Mouse (Mus musculus): ENCODE data around the gene Apoa5. TPM values are rescaled to one million over a fixed set of nuclear protein-coding genes. Genes with fewer than 3 reads are reported as not detected.
A peak's percentile ranks its signal among the peaks of the same experiment; 100 is the strongest.

Gene Apoa5
- not detected for total RNA-seq (2021)
- long read RNA-seq, experiment 1 = 0 reads
- long read RNA-seq, experiment 2 = 0 reads

- intact Hi-C loops (cut with DNase I) = no loop called here
- no peak for DNase-seq
Measured at GRCm38 (mm10) chr9:46268343-46268873, at the start of gene Apoa5. Apoa5 (plus strand) TSS chr9:46268633.

DNA sequence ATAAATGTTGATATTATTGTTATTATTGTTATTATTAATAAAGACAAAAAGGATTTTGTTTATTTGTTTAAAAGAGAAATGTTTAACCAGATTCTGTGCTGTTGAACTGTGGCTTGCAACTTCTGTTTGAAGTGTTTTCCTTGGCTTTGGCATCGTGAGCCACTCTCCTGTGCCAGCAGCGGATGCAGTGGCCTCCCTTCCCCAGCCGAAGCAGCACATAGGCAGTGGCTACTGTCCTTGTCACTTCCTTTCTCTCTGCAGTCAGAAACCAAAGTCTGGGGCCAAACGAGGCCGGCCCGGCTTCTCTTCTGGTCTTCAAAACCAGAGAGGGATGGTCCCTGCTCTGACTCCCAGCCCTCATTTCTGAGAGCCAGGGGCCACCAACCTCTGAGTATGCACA, 45.3 kb upstream of the Apoa5 start:
- peak in 1 of 2 experiments; percentile 29 for DNase-seq
- intact Hi-C loops (cut with DNase I) = no loop called here

DNA sequence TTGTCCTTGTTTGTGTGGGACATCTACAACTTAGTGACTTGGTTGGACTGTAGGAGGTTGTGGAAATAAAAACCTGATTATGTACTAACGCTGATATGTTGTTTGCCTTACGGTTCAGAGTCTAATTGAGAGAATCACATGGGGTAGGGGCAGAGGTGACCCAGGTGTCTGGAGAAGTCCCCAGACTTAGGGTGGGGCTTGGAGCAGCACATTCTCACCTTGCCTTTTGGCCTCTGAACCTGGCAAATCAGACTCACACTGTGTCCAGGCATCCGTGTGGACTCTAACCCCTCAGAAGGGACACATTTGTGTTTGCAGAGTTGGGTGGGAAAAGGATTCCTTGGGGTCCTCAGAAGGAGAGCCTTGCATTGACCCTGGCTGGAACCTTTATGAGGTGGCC, 44.3 kb upstream of the Apoa5 start:
- intact Hi-C loops (cut with DNase I) = no loop called here
- no peak for DNase-seq

- DNase-seq = no peak
- intact Hi-C loops (cut with DNase I) = no loop called here
Measured at GRCm38 (mm10) chr9:46224945-46225660, 43.3 kb upstream of the Apoa5 start.

GRCm38 (mm10) chr9:46227064-46227614, 41.3 kb upstream of the Apoa5 start:
- intact Hi-C loops (cut with DNase I) = no loop called here
- no peak for DNase-seq

DNA sequence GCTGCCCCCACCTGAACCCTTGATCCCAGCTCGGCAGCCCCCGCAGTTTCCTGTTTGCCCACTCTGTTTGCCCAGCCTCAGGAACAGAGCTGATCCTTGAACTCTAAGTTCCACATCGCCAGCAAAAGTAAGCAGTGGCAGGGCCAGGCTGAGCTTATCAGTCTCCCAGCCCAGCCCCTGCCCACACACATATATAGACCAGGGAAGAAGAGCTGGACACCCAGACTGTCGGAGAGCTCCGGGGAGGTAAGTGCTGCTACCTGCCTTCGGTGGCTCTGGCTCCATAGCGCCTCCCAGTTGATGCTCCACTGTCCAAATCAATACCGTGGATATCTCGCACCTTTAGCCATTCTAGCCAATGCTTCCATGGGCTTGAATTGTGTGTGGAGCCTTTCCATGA, 39.9 kb upstream of the Apoa5 start, which contains the start of gene Apoa1:
Apoa1 (plus strand) TSS at position 90 of the 400 bp plus-strand sequence.
- intact Hi-C loops (cut with DNase I) = no loop called here

DNA sequence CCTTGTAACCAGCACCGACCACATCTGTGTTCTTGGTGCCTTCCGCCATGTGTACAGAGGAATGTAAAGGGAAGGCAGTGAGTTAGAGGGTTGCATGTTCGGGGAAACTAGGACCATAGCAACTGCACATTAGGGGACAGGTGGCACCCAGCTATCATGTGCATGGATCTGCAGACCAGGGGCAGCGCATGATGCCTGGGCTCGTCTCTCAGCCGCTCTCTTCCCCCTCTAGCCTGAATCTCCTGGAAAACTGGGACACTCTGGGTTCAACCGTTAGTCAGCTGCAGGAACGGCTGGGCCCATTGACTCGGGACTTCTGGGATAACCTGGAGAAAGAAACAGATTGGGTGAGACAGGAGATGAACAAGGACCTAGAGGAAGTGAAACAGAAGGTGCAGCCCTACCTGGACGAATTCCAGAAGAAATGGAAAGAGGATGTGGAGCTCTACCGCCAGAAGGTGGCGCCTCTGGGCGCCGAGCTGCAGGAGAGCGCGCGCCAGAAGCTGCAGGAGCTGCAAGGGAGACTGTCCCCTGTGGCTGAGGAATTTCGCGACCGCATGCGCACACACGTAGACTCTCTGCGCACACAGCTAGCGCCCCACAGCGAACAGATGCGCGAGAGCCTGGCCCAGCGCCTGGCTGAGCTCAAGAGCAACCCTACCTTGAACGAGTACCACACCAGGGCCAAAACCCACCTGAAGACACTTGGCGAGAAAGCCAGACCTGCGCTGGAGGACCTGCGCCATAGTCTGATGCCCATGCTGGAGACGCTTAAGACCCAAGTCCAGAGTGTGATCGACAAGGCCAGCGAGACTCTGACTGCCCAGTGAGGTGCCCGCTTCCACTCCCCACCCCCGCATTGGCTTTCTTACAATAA, 38.6 kb upstream of the Apoa5 start:
- DNase-seq = peak; percentile 85 to 90
- intact Hi-C loops (cut with DNase I) = loop anchor here (2.0 kb wide), 1 partner anchor 17 kb away; no protein-coding TSS in a partner anchor

More for the DNA sequence above, 39.9 kb upstream of the Apoa5 start, which contains the start of gene Apoa1:
- no peak for DNase-seq

GRCm38 (mm10) chr9:46230450-46230975, 37.9 kb upstream of the Apoa5 start:
- intact Hi-C loops (cut with DNase I) = loop anchor here (2.0 kb wide), 1 partner anchor 16 kb away; no protein-coding TSS in a partner anchor
- no peak for DNase-seq

GRCm38 (mm10) chr9:46235196-46235595, 33.2 kb upstream of the Apoa5 start:
- DNase-seq = no peak
- intact Hi-C loops (cut with DNase I) = no loop called here

DNA sequence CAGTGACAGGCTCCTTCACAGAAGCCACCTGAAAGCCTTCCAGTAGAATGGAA, 33.0 kb upstream of the Apoa5 start, which contains the start of gene Apoc3:
Apoc3 (minus strand) TSS at position 41 of the 53 bp plus-strand sequence.
- intact Hi-C loops (cut with DNase I) = no loop called here
- DNase-seq = no peak

DNA sequence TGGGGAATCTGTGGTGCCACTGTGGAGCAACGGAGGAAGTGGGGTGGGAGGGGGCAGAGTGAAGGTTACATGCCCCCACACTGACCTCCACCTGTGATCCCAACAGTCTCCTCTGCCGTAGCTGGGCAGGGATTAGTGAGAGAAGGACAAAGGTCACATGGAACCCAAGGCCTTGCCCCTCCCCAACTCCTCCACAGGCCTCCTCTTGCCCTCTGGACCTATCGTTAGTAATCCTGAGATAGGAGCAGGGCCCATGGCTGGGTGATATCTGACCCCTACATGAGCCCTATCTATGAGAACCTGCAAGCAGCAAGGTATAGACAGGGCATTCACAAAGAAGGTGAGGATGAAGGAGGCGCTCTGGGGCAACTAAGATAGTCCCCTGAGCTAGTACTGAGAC, 32.8 kb upstream of the Apoa5 start:
- DNase-seq = no peak
- intact Hi-C loops (cut with DNase I) = no loop called here

- DNase-seq = no peak
- intact Hi-C loops (cut with DNase I) = no loop called here
Measured at GRCm38 (mm10) chr9:46238850-46239249, 29.6 kb upstream of the Apoa5 start.

DNA sequence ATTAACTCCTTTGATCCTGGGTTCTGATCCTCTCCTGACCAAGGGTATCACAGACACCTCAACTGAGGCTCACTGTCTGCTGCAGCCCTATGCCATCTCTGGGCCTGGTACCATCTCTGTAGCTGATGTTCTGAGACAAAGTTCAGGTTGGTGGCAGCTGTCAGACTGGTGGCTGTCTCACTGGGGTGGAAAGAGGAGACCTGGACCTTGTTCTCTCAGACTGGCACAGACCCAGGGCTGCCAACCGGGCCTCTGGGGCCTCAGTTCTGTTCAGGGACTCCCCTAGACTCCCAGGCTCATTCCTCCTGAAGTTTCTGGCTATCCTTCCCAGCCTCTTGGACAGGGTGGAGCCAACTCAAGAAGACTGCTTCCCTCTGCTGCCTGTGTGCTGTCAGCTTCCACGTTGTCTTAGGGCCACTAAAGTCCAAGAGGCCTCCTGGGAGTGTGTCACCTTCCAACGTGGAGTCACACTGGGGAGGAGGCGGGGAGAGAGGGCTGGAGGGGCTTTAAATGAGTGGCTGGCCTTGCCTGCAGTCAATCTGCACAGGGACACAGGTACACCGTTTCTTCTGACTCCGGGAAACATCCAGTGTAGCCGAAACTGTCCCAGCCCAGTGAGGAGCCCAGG, 27.8 kb upstream of the Apoa5 start, which contains the start of gene Apoa4:
Apoa4 (plus strand) TSS at position 171 of the 628 bp plus-strand sequence.
- no peak for DNase-seq
- intact Hi-C loops (cut with DNase I) = no loop called here

- intact Hi-C loops (cut with DNase I) = no loop called here
- DNase-seq = no peak
Measured at GRCm38 (mm10) chr9:46241818-46242217, 26.6 kb upstream of the Apoa5 start.

GRCm38 (mm10) chr9:46243122-46243521, 25.3 kb upstream of the Apoa5 start:
- no peak for DNase-seq
- intact Hi-C loops (cut with DNase I) = loop anchor here (1.0 kb wide), 1 partner anchor 240 kb away; no protein-coding TSS in a partner anchor

- intact Hi-C loops (cut with DNase I) = loop anchor here (1.0 kb wide), 1 partner anchor 240 kb away; no protein-coding TSS in a partner anchor
- DNase-seq = no peak
Measured at GRCm38 (mm10) chr9:46243584-46243983, 24.8 kb upstream of the Apoa5 start.

DNA sequence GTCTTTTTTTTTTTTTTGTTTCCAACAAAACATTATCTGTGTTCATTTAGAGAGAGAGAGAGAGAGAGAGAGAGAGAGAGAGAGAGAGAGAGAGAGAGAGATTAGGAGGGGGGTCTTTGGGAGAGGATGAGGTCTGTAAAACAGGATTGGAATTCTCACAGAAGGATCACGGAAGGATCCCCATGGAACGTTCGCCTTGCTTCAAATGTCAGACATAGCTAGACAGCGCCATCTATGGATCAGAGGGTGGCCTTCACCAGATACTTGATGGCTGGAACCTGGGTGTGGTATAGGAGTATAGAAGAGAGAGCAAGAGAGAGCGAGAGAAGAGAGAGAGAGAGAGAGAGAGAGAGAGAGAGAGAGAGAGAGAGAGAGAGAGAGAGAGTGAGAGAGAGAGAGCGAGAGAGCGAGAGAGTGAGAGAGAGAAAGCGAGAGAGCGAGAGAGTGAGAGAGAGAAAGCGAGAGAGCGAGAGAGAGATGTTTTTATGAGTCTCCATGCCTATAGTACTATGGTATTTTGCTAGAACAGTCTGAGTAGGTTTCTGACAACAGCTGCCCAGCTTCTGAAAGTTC, 21.6 kb upstream of the Apoa5 start:
- peak; percentile 67 to 82 for DNase-seq
- intact Hi-C loops (cut with DNase I) = loop anchor here (1.0 to 2.0 kb wide), 2 partner anchors 16 to 244 kb away; no protein-coding TSS in a partner anchor

GRCm38 (mm10) chr9:46256177-46256576, 12.3 kb upstream of the Apoa5 start:
- no peak for DNase-seq
- intact Hi-C loops (cut with DNase I) = no loop called here

DNA sequence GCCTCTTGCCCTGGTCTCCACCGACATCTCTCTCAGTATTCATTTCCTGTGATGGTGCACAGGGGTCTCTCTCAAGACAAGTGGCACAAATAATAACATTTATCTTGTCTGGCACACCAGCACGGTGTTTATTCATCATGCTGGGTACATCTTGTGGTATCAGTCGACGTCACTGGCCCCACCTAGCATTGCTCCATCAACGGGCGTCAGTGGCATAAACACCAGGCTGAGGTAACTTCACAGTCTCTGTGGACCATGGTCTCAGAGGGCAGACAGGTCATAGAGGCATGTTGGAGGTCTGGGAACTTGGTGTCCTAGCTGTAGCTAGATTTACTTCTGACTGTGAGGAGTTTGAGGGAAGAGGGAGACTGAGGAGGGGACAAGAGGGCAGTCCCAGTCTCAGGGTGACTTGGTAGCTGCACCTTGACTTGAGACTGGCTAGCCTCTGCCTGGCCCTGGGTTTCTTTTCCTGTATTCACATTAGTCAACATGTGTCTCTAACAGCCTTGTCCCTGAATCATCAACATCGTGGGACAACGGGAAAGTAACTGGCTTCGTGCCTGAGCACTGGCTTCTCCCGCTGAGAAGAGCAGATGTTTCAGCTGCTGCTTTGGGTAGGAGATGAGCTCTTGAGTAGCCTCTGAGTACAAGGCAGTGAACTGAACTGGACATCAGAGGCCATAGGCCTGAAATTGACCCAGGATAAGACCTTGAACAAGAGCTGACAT, 11.6 kb upstream of the Apoa5 start:
- DNase-seq = peak in 1 of 2 experiments; percentile 16
- intact Hi-C loops (cut with DNase I) = no loop called here
